Mouse (Mus musculus) lung, adult 2 months (tissue): ENCODE results near the gene Nudt8.

Experiments
- CTCF ChIP-seq: fragments of 200-500 bp; IDR thresholded peaks from 2 replicates; pipeline ENCODE4 v1.5.1; 2011; ENCODE audit warnings: mild to moderate bottlenecking, low read length, control low read depth; ENCODE audit not compliant: insufficient read depth
- POLR2A ChIP-seq: fragments of 200-500 bp; IDR thresholded peaks from 2 replicates; pipeline ENCODE4 v1.6.1; 2011; ENCODE audit warnings: low read depth, mild to moderate bottlenecking, control low read depth, low read length, borderline replicate concordance; ENCODE audit errors: extremely low read depth

GRCm38 (mm10) chr19:4003112-4003511 is 2.7 kb downstream of the Nudt8 start, which contains the start of gene Doc2g:
- TF ChIP-seq CTCF (no peak), POLR2A (no peak)
